ENCODE assay signal across 8 mouse cellular contexts in genomic region chr17:29489971-29490712, GRCm38 (mm10). TPM values are rescaled to one million over a fixed set of nuclear protein-coding genes. Genes with fewer than 3 reads are reported as not detected.
DNase-seq lines count a peak whose midpoint lies in the region; ATAC-seq and TF ChIP-seq lines count a peak whose summit lies in the region.

No protein-coding gene starts in this region.

- 2% methylated on average over 54 of the region's 68 CpGs for WGBS in embryonic facial prominence, embryonic 13.5 days
- WGBS in heart, adult 2 months = 1% methylated on average over 63 of the region's 68 CpGs
- WGBS in limb, embryonic 13.5 days = under 1% methylated on average over 62 of the region's 68 CpGs
- under 1% methylated on average over 46 of the region's 68 CpGs for WGBS in midbrain, embryonic 16.5 days

- peak overlapping the region; percentile 96 for H3K27ac ChIP-seq in embryonic facial prominence, embryonic 13.5 days
- peak overlapping the region; percentile 96 for H3K27ac ChIP-seq in heart, adult 2 months
- H3K27ac ChIP-seq in limb, embryonic 13.5 days = peak overlapping the region; percentile 96
- H3K27ac ChIP-seq in midbrain, embryonic 16.5 days (ENCODE audit: low read length) = peak overlapping the region; percentile 90

- H3K36me3 ChIP-seq in embryonic facial prominence, embryonic 13.5 days = peaks cover 14% of the 10 kb centered on the region
- H3K36me3 ChIP-seq in heart, adult 2 months (ENCODE audit: control insufficient read depth, insufficient read depth, low read length) = peaks cover 14% of the 10 kb centered on the region
- H3K36me3 ChIP-seq in limb, embryonic 13.5 days = peaks cover 18% of the 10 kb centered on the region
- peaks cover 2% of the 10 kb centered on the region; the same call in 1 of the 2 replicates for H3K36me3 ChIP-seq in midbrain, embryonic 16.5 days (ENCODE audit: control insufficient read depth, insufficient read depth, low read length)

- no peak for TF ChIP-seq CTCF in heart, adult 2 months (IDR thresholded peaks at IDR 0.05)

- peak; percentile 93 for TF ChIP-seq POLR2A in heart, adult 2 months (IDR thresholded peaks at IDR 0.05; ENCODE audit: insufficient read depth, low read depth, low read length)

- H3K27me3 ChIP-seq in embryonic facial prominence, embryonic 13.5 days = no peaks in the 10 kb centered on the region
- H3K27me3 ChIP-seq in heart, adult 2 months (ENCODE audit: control insufficient read depth, insufficient read depth, low read length) = no peaks in the 10 kb centered on the region
- H3K27me3 ChIP-seq in limb, embryonic 13.5 days = no peaks in the 10 kb centered on the region
- no peaks in the 10 kb centered on the region for H3K27me3 ChIP-seq in midbrain, embryonic 16.5 days (ENCODE audit: control insufficient read depth, insufficient read depth, low read depth, low read length)

- peak overlapping the region; percentile 81 for H3K9ac ChIP-seq in embryonic facial prominence, embryonic 13.5 days
- peak overlapping the region; percentile 91 for H3K9ac ChIP-seq in heart, adult 2 months (ENCODE audit: low read depth, low read length)
- peak overlapping the region; percentile 93 for H3K9ac ChIP-seq in limb, embryonic 13.5 days
- peak overlapping the region; percentile 79 for H3K9ac ChIP-seq in midbrain, embryonic 16.5 days (ENCODE audit: low read depth, low read length)

- H3K9me3 ChIP-seq in embryonic facial prominence, embryonic 13.5 days = no peaks in the 10 kb centered on the region
- H3K9me3 ChIP-seq in limb, embryonic 13.5 days = no peaks in the 10 kb centered on the region
- H3K9me3 ChIP-seq in midbrain, embryonic 16.5 days (replicated peaks; ENCODE audit: control insufficient read depth, low read length, poor library complexity, severe bottlenecking) = no peaks in the 10 kb centered on the region

- peaks cover 27% of the 10 kb centered on the region for H3K4me1 ChIP-seq in embryonic facial prominence, embryonic 13.5 days
- peaks cover 6% of the 10 kb centered on the region for H3K4me1 ChIP-seq in heart, adult 2 months (ENCODE audit: control insufficient read depth, insufficient read depth, low read length)
- H3K4me1 ChIP-seq in limb, embryonic 13.5 days = peaks cover 26% of the 10 kb centered on the region
- H3K4me1 ChIP-seq in midbrain, embryonic 16.5 days (ENCODE audit: control insufficient read depth, insufficient read depth, low read length) = peaks cover 19% of the 10 kb centered on the region

- intact Hi-C loops in heart, adult 2 months (cut with DNase I) = loop anchor here (1.0 to 5.0 kb wide), 2 partner anchors 25 to 223 kb away; partner anchors contain the start of gene BC004004

- peak; percentile 69; the same call in 1 of the 2 replicates for TF ChIP-seq EP300 in heart, adult 2 months (IDR thresholded peaks at IDR 0.05; ENCODE audit: insufficient read depth, low read depth, low read length)

- H3K4me3 ChIP-seq in embryonic facial prominence, embryonic 13.5 days = peak overlapping the region; percentile 91
- peak overlapping the region; percentile 73 for H3K4me3 ChIP-seq in heart, adult 2 months
- H3K4me3 ChIP-seq in limb, embryonic 13.5 days = peak overlapping the region; percentile 78
- peak overlapping the region; percentile 62 for H3K4me3 ChIP-seq in midbrain, embryonic 16.5 days (ENCODE audit: low read depth, low read length)

- DNase-seq in 3134 (ENCODE audit: extremely low read depth, insufficient read length, low spot score) = peak; percentile 98
- peak; percentile 99 for DNase-seq in adrenal gland, postnatal 36 days
- DNase-seq in heart, adult 2 months = peak; percentile 98 to 99
- peak; percentile 97 for DNase-seq in kidney, adult 8-10 months
- DNase-seq in spleen, postnatal 10 days (ENCODE audit: low spot score in 2 of 2) = peak; percentile 95 to 99

- H3K4me2 ChIP-seq in embryonic facial prominence, embryonic 13.5 days = peak overlapping the region; percentile 78
- peak overlapping the region; percentile 82 for H3K4me2 ChIP-seq in limb, embryonic 13.5 days (replicated peaks)
- H3K4me2 ChIP-seq in midbrain, embryonic 16.5 days (ENCODE audit: low read length) = peak overlapping the region; percentile 92

- H3K79me2 ChIP-seq in heart, adult 2 months (replicated peaks; ENCODE audit: control insufficient read depth, insufficient read depth, low read length) = peaks cover 8% of the 10 kb centered on the region; the same call in 1 of the 2 replicates

- ATAC-seq in embryonic facial prominence, embryonic 13.5 days (ENCODE audit: insufficient number of reproducible peaks, insufficient read depth, low FRiP score, low TSS enrichment, low read depth) = peak; percentile 90
- ATAC-seq in limb, embryonic 13.5 days (ENCODE audit: low FRiP score, low read depth) = peak; percentile 92
- peak; percentile 89 for ATAC-seq in midbrain, embryonic 16.5 days

RNA-seq across cellular contexts. Expression of gene Pim1, which starts 0.4 kb away (rescaled TPM):
- total RNA-seq in adrenal gland, postnatal 36 days (2021) = 100 to 1,000 TPM; 162 to 206 TPM
- 16.1 and 17.4 TPM in 2 replicates for polyA plus RNA-seq in embryonic facial prominence, embryonic 13.5 days (2015; fragmentation: Nextera tagmentation; extraction: Ambion mirVana)
- 10 to 100 TPM; 17.2 to 20.5 TPM for total RNA-seq in heart, adult 2 months (2021)
- polyA plus RNA-seq in heart, adult 2 months (2012; rRNA removed) = 24.6 and 27.9 TPM in 2 replicates
- 18.9 and 22.3 TPM in 2 replicates for polyA plus RNA-seq in limb, embryonic 13.5 days (2015; fragmentation: Nextera tagmentation; extraction: Ambion mirVana)
- polyA plus RNA-seq in midbrain, embryonic 16.5 days (2015; fragmentation: Nextera tagmentation; extraction: Ambion mirVana) = 7.3 and 7.6 TPM in 2 replicates

RNA-seq across cellular contexts. Expression of gene Gm17657, which starts 59.3 kb away (rescaled TPM):
- not detected for total RNA-seq in adrenal gland, postnatal 36 days (2021)
- polyA plus RNA-seq in embryonic facial prominence, embryonic 13.5 days (2015; fragmentation: Nextera tagmentation; extraction: Ambion mirVana) = not detected in 2 replicates
- total RNA-seq in heart, adult 2 months (2021) = not detected
- polyA plus RNA-seq in heart, adult 2 months (2012; rRNA removed) = not detected in 2 replicates
- polyA plus RNA-seq in limb, embryonic 13.5 days (2015; fragmentation: Nextera tagmentation; extraction: Ambion mirVana) = not detected in 2 replicates
- polyA plus RNA-seq in midbrain, embryonic 16.5 days (2015; fragmentation: Nextera tagmentation; extraction: Ambion mirVana) = not detected in 2 replicates

RNA-seq across cellular contexts. Expression of gene Tbc1d22b, which starts 59.4 kb away (rescaled TPM):
- total RNA-seq in adrenal gland, postnatal 36 days (2021) = 10 to 100 TPM; 24.6 to 28.3 TPM
- polyA plus RNA-seq in embryonic facial prominence, embryonic 13.5 days (2015; fragmentation: Nextera tagmentation; extraction: Ambion mirVana) = 14.8 and 16.4 TPM in 2 replicates
- total RNA-seq in heart, adult 2 months (2021) = 10 to 100 TPM; 12.8 to 13.8 TPM
- polyA plus RNA-seq in heart, adult 2 months (2012; rRNA removed) = 15.3 and 16.9 TPM in 2 replicates
- 14.5 and 16.2 TPM in 2 replicates for polyA plus RNA-seq in limb, embryonic 13.5 days (2015; fragmentation: Nextera tagmentation; extraction: Ambion mirVana)
- 29.5 and 32.2 TPM in 2 replicates for polyA plus RNA-seq in midbrain, embryonic 16.5 days (2015; fragmentation: Nextera tagmentation; extraction: Ambion mirVana)

Comparison
In these comparisons a context has a peak if more than half of its experiments do, and no peak if none do; other contexts are left out.
1. Peak in every context shown above with its lines: DNase-seq, ATAC-seq, H3K4me3 ChIP-seq and H3K27ac ChIP-seq.